In the genomic region with DNA sequence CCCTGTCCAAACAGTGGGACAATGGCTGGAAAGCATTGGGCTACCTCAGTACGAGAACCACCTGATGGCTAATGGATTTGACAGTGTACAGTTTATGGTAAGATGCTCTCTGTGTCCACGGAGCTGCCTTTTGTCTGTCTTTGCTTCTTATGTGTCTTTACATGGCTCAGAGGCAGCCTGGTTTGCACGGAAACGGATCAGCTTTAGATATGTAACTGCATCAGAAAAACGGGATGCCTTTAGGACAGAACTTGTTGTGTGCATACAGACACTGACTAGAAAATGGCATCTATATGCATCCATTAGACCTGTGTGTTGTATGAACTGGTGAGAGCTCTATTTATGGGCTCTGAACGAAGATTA, we compare ENCODE assay signal across 11 mouse cellular contexts.
DNase-seq lines count a peak whose midpoint lies in the region; ATAC-seq and TF ChIP-seq lines count a peak whose summit lies in the region.
"Had no signal": no experiment of that assay in that cellular context is flagged by ENCODE, and none has a peak within 500 bp of the region (broad histone marks: within the 10 kb centered on the region; RNA-seq: fewer than 3 reads in every experiment).

No protein-coding gene starts in this region.

- peak overlapping the region; percentile 34 for H3K4me3 ChIP-seq in heart, embryonic 16.5 days (ENCODE audit: low read length)
- H3K4me3 ChIP-seq in forebrain, embryonic 10.5 days, result peak overlapping the region; percentile 42
- H3K4me3 ChIP-seq in limb, embryonic 14.5 days (replicated peaks; ENCODE audit: low read length), result 0 out of 2 replicates have a peak overlapping the region, but pooled peaks have one; percentile 7
- H3K4me3 ChIP-seq in kidney, adult 2 months (ENCODE audit: insufficient read depth, low read depth, low read length), result no peak overlapping the region

- 0 out of 2 replicates have a peak, but pooled peaks cover 3% of the 10 kb centered on the region for H3K9me3 ChIP-seq in heart, embryonic 16.5 days (replicated peaks; ENCODE audit: control insufficient read depth, low read length)
- no peaks in the 10 kb centered on the region for H3K9me3 ChIP-seq in forebrain, embryonic 10.5 days
- H3K9me3 ChIP-seq in limb, embryonic 14.5 days (ENCODE audit: control insufficient read depth, low read length), result no peaks in the 10 kb centered on the region

- ATAC-seq in heart, embryonic 16.5 days (replicated peaks; ENCODE audit: extremely low read depth, insufficient read depth, low FRiP score), result no peak
- ATAC-seq in limb, embryonic 14.5 days (ENCODE audit: low FRiP score, low read depth), result no peak
- ATAC-seq: activated CD4-positive, CD25-positive, alpha-beta regulatory T cell, adult 4 months had no signal

- H3K4me2 ChIP-seq in heart, embryonic 16.5 days (ENCODE audit: low read depth, low read length), result peak overlapping the region; percentile 64
- H3K4me2 ChIP-seq in limb, embryonic 14.5 days (replicated peaks; ENCODE audit: low read depth, low read length, severe bottlenecking), result 0 out of 2 replicates have a peak overlapping the region, but pooled peaks have one; percentile 35

- peaks cover 3% of the 10 kb centered on the region; the same call in 1 of the 2 replicates for H3K4me1 ChIP-seq in heart, embryonic 16.5 days (ENCODE audit: control insufficient read depth, insufficient read depth, low read length)
- peaks cover 42% of the 10 kb centered on the region for H3K4me1 ChIP-seq in forebrain, embryonic 10.5 days
- H3K4me1 ChIP-seq in limb, embryonic 14.5 days (ENCODE audit: control insufficient read depth, insufficient read depth, low read length), result peaks cover 6% of the 10 kb centered on the region; the same call in 1 of the 2 replicates
- no peaks in the 10 kb centered on the region for H3K4me1 ChIP-seq in kidney, adult 2 months (ENCODE audit: control insufficient read depth, insufficient read depth, low read length)

- WGBS in heart, embryonic 16.5 days, result 58% methylated on average over 6 of the region's 6 CpGs
- 81% methylated on average over 6 of the region's 6 CpGs for WGBS in forebrain, embryonic 10.5 days
- 67% methylated on average over 6 of the region's 6 CpGs for WGBS in limb, embryonic 14.5 days
- 50% methylated on average over 6 of the region's 6 CpGs for WGBS in kidney, adult 2 months

- no peak for DNase-seq in heart, adult 8-10 months (ENCODE audit: low spot score)
- peak; percentile 58 for DNase-seq in brain, adult 2 months (ENCODE audit: low read depth, low spot score)
- no peak for DNase-seq in forebrain, embryonic 10.5 days (ENCODE audit: extremely low spot score, low spot score)
- DNase-seq in limb, embryonic 14.5 days (ENCODE audit: low spot score), result no peak
- no peak for DNase-seq in adrenal gland, postnatal 10 days
- no peak for DNase-seq in spleen, postnatal 36 days (ENCODE audit: low spot score in 2 of 2)
- DNase-seq in kidney, adult 2 months, result no peak
- DNase-seq: thymus, postnatal 4 days had no signal

- H3K27me3 ChIP-seq in heart, embryonic 16.5 days (ENCODE audit: control insufficient read depth, insufficient read depth, low read length), result no peaks in the 10 kb centered on the region; the same call in 1 of the 2 replicates
- no peaks in the 10 kb centered on the region for H3K27me3 ChIP-seq in forebrain, embryonic 10.5 days (ENCODE audit: poor library complexity, severe bottlenecking)
- no peaks in the 10 kb centered on the region for H3K27me3 ChIP-seq in limb, embryonic 14.5 days (ENCODE audit: control insufficient read depth, insufficient read depth, low read length)
- H3K27me3 ChIP-seq in kidney, adult 2 months (replicated peaks; ENCODE audit: control insufficient read depth, insufficient read depth, low read length), result no peaks in the 10 kb centered on the region; the same call in 1 of the 2 replicates

- H3K27ac ChIP-seq in heart, embryonic 16.5 days (ENCODE audit: low read length), result no peak overlapping the region
- peak overlapping the region; percentile 80 for H3K27ac ChIP-seq in forebrain, embryonic 10.5 days
- no peak overlapping the region for H3K27ac ChIP-seq in limb, embryonic 14.5 days (replicated peaks; ENCODE audit: low read depth, low read length)
- H3K27ac ChIP-seq in kidney, adult 2 months (ENCODE audit: insufficient read depth, low read depth, low read length), result no peak overlapping the region
- H3K27ac ChIP-seq: liver, embryonic 14.5 days had no signal

- TF ChIP-seq POLR2A in limb, embryonic 14.5 days (IDR thresholded peaks at IDR 0.05; ENCODE audit: borderline replicate concordance, extremely low read depth, insufficient read depth, insufficient read length), result no peak
- TF ChIP-seq POLR2A in kidney, adult 2 months (IDR thresholded peaks at IDR 0.05; ENCODE audit: low read depth, low read length), result no peak

- no peaks in the 10 kb centered on the region for H3K36me3 ChIP-seq in heart, embryonic 16.5 days (ENCODE audit: control insufficient read depth, insufficient read depth)
- no peaks in the 10 kb centered on the region for H3K36me3 ChIP-seq in forebrain, embryonic 10.5 days (replicated peaks)
- no peaks in the 10 kb centered on the region for H3K36me3 ChIP-seq in limb, embryonic 14.5 days (ENCODE audit: control insufficient read depth, insufficient read depth, low read length)
- no peaks in the 10 kb centered on the region for H3K36me3 ChIP-seq in kidney, adult 2 months (ENCODE audit: control insufficient read depth, insufficient read depth, low read length)

- no peak overlapping the region for H3K9ac ChIP-seq in heart, embryonic 16.5 days (ENCODE audit: low read length)
- no peak overlapping the region for H3K9ac ChIP-seq in limb, embryonic 14.5 days (ENCODE audit: low read depth, low read length, severe bottlenecking)
- H3K9ac ChIP-seq: liver, embryonic 14.5 days had no signal

- TF ChIP-seq CTCF in kidney, adult 2 months (conservative IDR thresholded peaks at IDR 0.05; ENCODE audit: insufficient read depth, insufficient read length, low read depth, low read length), result no peak
